Mouse (Mus musculus) adrenal gland, adult 10 weeks (tissue): ENCODE results near the gene Nme1. TPM values are rescaled to one million over a fixed set of nuclear protein-coding genes. Genes with fewer than 3 reads are reported as not detected.

Source experiments
- polyA plus RNA-seq: library from polyadenylated mRNA; stranded (reverse); fragments of 350-450 nt; fragmentation: Illumina TruSeq; extraction: RNeasy Lipid Tissue Mini Kit (QIAGEN cat#74804); gene quantifications from one replicate; pipeline ENCODE4 v1.2.3, GENCODE M21; 2014; ENCODE audit warnings: low read depth, low replicate concordance

Gene Nme1
- polyA plus RNA-seq: 16.6 TPM

DNA sequence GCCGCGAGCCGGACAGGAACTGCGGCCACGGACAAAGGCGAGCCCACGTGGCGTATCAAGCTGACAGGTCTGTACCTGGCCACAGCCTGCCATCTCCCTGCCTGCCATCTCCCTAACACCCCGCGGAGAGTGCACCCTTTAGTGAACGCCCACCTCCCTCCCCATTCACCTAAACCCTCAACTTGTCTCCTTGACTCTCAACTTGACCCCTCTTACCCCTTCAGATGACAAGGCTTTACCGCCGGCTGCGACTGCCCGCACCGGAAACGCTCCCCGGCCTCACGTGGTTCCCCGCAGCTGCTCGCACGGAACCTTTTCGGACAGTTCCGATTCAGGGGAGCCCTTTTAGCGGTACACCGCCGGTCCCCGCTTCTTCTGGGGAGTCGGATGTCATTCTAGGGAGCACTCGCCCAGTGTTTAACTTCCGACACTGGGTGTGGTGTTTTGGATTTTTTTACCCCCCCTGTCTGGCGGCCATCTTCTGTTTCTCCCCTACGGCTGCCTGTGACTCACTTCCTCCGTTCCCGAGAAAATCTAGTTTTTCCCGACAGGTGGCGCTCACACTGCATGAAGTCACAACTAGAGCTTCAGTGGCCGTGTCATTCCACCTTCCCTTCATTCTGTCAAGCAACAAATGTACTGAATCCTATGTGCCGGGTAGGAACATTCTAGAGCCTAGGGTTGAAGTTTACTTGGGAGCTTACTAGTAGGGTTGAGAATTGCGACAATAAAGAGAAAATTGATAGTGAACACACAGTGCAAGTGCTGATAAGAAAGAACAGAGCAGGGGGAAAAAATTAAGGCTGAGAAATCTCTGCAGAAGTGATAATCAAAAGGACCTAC is at the start of gene Nme1, which contains the start of gene Gm20390:
Nme1 (minus strand) TSS at position 517 of the 843 bp plus-strand sequence.
Gm20390 (minus strand) TSS at position 289 of the 843 bp plus-strand sequence.

DNA sequence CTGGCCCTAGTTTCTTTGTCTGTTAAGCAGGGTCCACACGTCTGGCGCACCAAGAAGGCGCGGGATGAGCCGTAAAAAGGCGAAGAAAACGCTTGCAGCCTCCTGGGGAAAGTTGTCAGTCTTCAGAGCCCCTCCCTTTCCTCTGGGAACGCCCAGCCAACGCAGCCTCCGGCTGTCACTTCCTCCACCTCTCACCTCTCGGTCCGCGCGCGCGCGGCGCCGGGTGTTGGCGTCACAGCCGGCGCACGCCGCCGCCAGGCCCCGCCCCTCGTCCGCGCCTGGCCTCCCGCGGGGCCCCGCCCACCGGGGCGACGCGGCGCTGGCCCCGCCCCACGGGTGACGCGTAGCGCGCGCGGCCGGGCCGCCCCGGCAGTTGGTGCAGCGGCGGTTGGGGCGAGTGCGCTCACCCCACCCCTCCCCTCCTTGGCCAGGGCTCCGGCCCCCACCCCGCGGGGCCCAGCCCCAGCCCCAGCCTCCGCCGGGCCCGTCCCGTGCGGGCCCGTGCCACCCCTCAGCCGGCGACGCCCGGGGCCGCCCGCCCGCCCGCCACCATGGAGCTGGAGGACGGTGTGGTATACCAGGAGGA is 27.5 kb upstream of the Nme1 start, which contains the start of gene Spag9:
Spag9 (plus strand) TSS at position 372 of the 586 bp plus-strand sequence.

DNA sequence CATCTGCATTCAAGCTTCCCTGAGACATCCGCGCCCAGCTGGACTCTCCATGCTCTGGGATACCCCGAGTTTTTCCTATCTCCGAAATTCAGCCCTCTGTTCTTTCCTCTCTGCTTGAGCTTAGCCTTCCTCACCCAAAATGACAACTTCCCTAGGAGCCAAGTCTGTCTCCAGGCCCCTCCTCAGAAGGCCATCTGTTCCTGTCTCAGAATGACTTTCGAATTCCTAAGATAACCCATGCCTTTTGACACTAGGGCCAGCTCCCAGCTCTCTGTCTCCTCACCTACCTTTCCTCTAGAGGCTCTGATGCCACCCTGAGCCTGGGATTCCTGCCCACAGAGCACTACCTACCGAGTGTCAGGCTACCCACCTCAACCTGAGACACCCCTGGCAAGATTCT is 12.2 kb downstream of the Nme1 start, which contains the start of gene Nme2:
Nme2 (minus strand) TSS at position 101 of the 400 bp plus-strand sequence.

Other genes starting within 250 kb of the Nme1 start
- 66.1 TPM for gene Utp18, start 82.8 kb downstream of the Nme1 start, polyA plus RNA-seq
- gene Mbtd1, start 82.7 kb downstream of the Nme1 start, polyA plus RNA-seq: 50.9 TPM
- 124 TPM for gene Nme2, start 12.3 kb downstream of the Nme1 start, polyA plus RNA-seq
- gene Gm20390, start 228 bp downstream of the Nme1 start, polyA plus RNA-seq: not detected
- gene Spag9, start 27.6 kb upstream of the Nme1 start, polyA plus RNA-seq: 158 TPM
- gene Tob1, start 242.9 kb upstream of the Nme1 start, polyA plus RNA-seq: 595 TPM